Mouse (Mus musculus): Measurements from ENCODE around the gene Foxf1. TPM values are rescaled to one million over a fixed set of nuclear protein-coding genes. Genes with fewer than 3 reads are reported as not detected.
A peak's percentile ranks its signal among the peaks of the same experiment; 100 is the strongest.

Foxf1 gene
- polyA plus RNA-seq (2015; fragmentation: Nextera tagmentation; extraction: Ambion mirVana) = 1.3 and 1.4 TPM in 2 replicates

DNA sequence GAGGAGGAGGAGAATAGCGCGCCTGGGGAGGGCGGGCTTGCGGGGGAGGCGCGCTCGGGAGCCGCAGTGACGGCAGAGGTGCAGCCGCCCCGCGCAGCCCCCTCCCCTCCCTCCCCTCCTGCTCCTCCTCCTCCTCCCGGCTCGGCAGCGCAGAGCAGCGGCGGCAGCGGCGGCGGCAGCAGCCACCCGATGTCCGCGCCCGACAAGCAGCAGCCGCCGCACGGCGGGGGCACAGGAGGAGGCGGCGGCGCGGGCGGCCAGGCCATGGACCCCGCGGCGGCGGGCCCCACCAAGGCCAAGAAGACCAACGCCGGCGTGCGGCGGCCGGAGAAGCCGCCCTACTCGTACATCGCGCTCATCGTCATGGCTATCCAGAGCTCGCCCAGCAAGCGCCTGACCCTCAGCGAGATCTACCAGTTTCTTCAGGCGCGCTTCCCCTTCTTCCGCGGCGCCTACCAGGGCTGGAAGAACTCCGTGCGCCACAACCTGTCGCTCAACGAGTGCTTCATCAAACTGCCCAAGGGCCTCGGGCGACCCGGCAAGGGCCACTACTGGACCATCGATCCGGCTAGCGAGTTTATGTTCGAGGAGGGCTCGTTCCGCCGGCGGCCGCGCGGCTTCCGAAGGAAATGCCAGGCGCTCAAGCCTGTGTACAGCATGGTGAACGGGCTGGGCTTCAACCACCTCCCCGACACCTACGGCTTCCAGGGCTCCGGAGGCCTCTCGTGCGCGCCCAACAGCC lies at the start of gene Foxf1:
Gene Foxf1, plus strand, starts transcription at position 177 of the 742 bp plus-strand sequence.
- Histone ChIP-seq H3K4me2 (peak within 1 kb of the TSS; percentile 61), H3K4me1 (replicated peaks) (peaks cover 24% of the 10 kb centered on the region), H3K9ac (no peak within 1 kb of the TSS), H3K9me3 (no peaks in the 10 kb centered on the region), H3K36me3 (no peaks in the 10 kb centered on the region), H3K27ac (replicated peaks) (no peak within 1 kb of the TSS), H3K4me3 (peak within 1 kb of the TSS; percentile 35), H3K27me3 (peaks cover 87% of the 10 kb centered on the region)
- ATAC-seq (ENCODE audit: low FRiP score, low read depth) = no peak
- WGBS = under 1% methylated on average over 58 of the region's 83 CpGs

GRCm38 (mm10) chr8:121035611-121036010 lies 48.6 kb upstream of the Foxf1 start:
- no peaks in the 10 kb centered on the region for H3K9me3 ChIP-seq
- WGBS = 79% methylated on average over 8 of the region's 8 CpGs
- H3K36me3 ChIP-seq = no peaks in the 10 kb centered on the region
- no peak overlapping the region for H3K27ac ChIP-seq (replicated peaks)
- H3K27me3 ChIP-seq = no peaks in the 10 kb centered on the region
- ATAC-seq (ENCODE audit: low FRiP score, low read depth) = no peak
- no peak overlapping the region for H3K4me3 ChIP-seq
- no peak overlapping the region for H3K4me2 ChIP-seq
- H3K9ac ChIP-seq = no peak overlapping the region
- H3K4me1 ChIP-seq (replicated peaks) = no peaks in the 10 kb centered on the region

DNA sequence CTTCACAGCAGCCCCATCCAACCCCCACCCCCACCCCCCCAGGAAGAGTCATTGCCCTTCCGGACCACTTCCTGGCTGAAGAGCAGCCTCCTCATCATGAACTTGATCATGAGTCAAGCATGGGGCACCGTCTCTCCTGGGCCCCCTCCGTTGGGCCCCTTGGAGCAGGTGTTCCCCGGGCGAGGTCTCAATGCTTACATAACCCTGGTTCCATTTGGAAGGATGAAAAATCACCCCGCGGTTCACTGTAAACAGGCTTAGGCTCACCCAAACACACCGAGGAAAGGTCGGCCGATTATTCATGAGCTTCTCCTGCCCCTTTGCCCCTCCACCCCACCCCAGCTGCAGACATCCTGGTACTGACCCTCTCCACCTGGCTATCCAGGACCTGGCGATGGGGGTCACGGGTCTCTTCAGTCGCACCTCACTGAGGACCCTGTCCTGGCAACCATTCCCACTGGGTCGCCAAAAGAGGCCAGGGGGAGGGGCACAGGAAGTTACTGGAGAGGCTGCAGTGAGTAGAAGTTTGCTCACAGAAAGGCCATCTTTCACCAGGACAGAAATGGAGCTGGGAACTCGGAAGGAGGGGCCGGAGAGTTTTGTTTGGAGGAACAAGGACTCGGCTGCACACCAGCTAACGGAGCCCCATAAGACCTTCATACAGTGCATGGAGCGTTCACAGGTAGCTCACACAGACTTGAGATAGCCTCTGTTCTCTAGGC lies 40.3 kb upstream of the Foxf1 start:
- Histone ChIP-seq H3K27ac (replicated peaks) (no peak overlapping the region), H3K9ac (no peak overlapping the region), H3K9me3 (no peaks in the 10 kb centered on the region), H3K4me2 (no peak overlapping the region), H3K4me3 (no peak overlapping the region), H3K4me1 (replicated peaks) (no peaks in the 10 kb centered on the region), H3K36me3 (no peaks in the 10 kb centered on the region), H3K27me3 (no peaks in the 10 kb centered on the region)
- no peak for ATAC-seq (ENCODE audit: low FRiP score, low read depth)
- WGBS = 66% methylated on average over 19 of the region's 19 CpGs

DNA sequence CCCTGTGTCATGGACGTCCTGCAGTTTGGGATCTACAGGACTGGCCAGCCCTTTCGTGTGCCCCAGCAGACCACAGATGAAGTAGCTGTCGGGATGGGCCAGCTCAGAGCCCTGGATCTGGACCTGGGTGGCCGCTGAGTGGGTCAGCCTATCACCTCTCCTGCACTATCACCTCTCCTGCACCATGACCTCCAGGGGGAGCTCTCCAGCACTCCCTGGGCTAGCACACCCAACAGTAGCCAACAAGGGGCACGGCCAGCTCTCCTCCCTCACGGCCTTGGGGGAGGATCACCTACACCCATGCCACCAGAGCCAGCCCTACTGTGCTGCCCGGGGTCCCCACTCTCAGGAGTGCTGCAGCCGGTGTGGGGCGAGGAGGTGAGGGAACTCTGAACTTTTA lies 36.7 kb upstream of the Foxf1 start:
- H3K4me1 ChIP-seq (replicated peaks) = no peaks in the 10 kb centered on the region

GRCm38 (mm10) chr8:121058081-121058480 lies 26.1 kb upstream of the Foxf1 start:
- H3K27ac ChIP-seq (replicated peaks) = no peak overlapping the region
- no peak overlapping the region for H3K4me2 ChIP-seq
- H3K4me3 ChIP-seq = no peak overlapping the region
- no peak for ATAC-seq (ENCODE audit: low FRiP score, low read depth)
- H3K9me3 ChIP-seq = no peaks in the 10 kb centered on the region
- no peaks in the 10 kb centered on the region for H3K36me3 ChIP-seq
- peaks cover 10% of the 10 kb centered on the region; the same call in 1 of the 2 replicates for H3K27me3 ChIP-seq
- 39% methylated on average over 9 of the region's 9 CpGs for WGBS
- peaks cover 12% of the 10 kb centered on the region for H3K4me1 ChIP-seq (replicated peaks)
- no peak overlapping the region for H3K9ac ChIP-seq

More for the DNA sequence above, 36.7 kb upstream of the Foxf1 start:
- 74% methylated on average over 9 of the region's 9 CpGs for WGBS
- Histone ChIP-seq H3K9ac (no peak overlapping the region), H3K4me3 (no peak overlapping the region), H3K27ac (replicated peaks) (no peak overlapping the region), H3K9me3 (no peaks in the 10 kb centered on the region), H3K4me2 (no peak overlapping the region), H3K27me3 (no peaks in the 10 kb centered on the region), H3K36me3 (no peaks in the 10 kb centered on the region)
- ATAC-seq (ENCODE audit: low FRiP score, low read depth) = no peak

GRCm38 (mm10) chr8:121059098-121059497 lies 25.1 kb upstream of the Foxf1 start:
- H3K9me3 ChIP-seq = no peaks in the 10 kb centered on the region
- no peak overlapping the region for H3K9ac ChIP-seq
- peaks cover 15% of the 10 kb centered on the region for H3K4me1 ChIP-seq (replicated peaks)
- H3K36me3 ChIP-seq = no peaks in the 10 kb centered on the region
- no peak overlapping the region for H3K27ac ChIP-seq (replicated peaks)
- no peak overlapping the region for H3K4me3 ChIP-seq
- ATAC-seq (ENCODE audit: low FRiP score, low read depth) = peak; percentile 81
- peaks cover 10% of the 10 kb centered on the region; the same call in 1 of the 2 replicates for H3K27me3 ChIP-seq
- no peak overlapping the region for H3K4me2 ChIP-seq
- whole genome bisulfite sequencing = 49% methylated on average over 7 of the region's 7 CpGs

DNA sequence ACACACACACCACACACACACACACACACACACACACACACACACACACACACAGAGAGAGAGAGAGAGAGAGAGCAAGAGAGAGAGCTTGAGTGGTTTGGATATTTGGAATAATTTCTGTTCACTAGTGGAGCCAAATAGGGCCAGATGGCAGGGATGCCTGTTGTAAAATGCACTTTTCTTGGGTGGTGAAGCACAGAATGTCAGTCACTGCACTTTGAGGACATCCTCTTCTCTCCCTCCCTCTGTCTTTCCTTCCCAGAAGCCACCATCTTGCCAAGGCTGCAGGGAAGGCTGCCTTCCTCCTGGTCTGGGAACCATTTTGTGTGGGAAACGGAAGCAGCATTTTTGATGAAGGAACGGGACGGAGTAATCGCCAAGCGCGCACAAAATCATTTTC lies 21.7 kb upstream of the Foxf1 start:
- Histone ChIP-seq H3K36me3 (no peaks in the 10 kb centered on the region), H3K27ac (replicated peaks) (peak overlapping the region; percentile 16; the same call in 1 of the 2 replicates), H3K9me3 (no peaks in the 10 kb centered on the region), H3K9ac (no peak overlapping the region), H3K4me1 (replicated peaks) (peaks cover 15% of the 10 kb centered on the region), H3K4me3 (no peak overlapping the region), H3K4me2 (no peak overlapping the region), H3K27me3 (peaks cover 16% of the 10 kb centered on the region)
- WGBS = 60% methylated on average over 6 of the region's 6 CpGs
- no peak for ATAC-seq (ENCODE audit: low FRiP score, low read depth)

DNA sequence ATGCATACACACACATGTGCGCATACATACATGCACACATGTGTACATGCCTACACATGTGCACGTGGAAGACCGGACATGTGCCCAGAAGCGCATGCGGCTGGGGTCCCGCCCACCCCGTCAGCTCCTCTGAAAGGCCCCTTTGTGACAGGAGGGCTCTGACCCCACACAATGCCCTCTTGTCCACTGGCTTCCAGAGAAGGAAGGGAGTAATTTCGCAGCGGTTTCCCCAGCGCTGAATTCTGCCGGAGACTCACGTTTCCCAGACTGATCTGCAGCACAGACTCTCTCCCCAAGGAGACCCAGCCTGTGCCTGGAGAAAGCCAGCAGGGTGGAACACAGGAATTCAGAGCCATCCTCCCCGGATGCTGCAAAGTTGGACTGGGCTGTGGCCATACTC lies 20.5 kb upstream of the Foxf1 start:
- Histone ChIP-seq H3K27ac (replicated peaks) (no peak overlapping the region), H3K36me3 (no peaks in the 10 kb centered on the region), H3K27me3 (peaks cover 15% of the 10 kb centered on the region), H3K4me1 (replicated peaks) (peaks cover 12% of the 10 kb centered on the region), H3K4me3 (no peak overlapping the region), H3K9me3 (no peaks in the 10 kb centered on the region), H3K9ac (no peak overlapping the region), H3K4me2 (no peak overlapping the region)
- 30% methylated on average over 13 of the region's 13 CpGs for WGBS
- ATAC-seq (ENCODE audit: low FRiP score, low read depth) = no peak

DNA sequence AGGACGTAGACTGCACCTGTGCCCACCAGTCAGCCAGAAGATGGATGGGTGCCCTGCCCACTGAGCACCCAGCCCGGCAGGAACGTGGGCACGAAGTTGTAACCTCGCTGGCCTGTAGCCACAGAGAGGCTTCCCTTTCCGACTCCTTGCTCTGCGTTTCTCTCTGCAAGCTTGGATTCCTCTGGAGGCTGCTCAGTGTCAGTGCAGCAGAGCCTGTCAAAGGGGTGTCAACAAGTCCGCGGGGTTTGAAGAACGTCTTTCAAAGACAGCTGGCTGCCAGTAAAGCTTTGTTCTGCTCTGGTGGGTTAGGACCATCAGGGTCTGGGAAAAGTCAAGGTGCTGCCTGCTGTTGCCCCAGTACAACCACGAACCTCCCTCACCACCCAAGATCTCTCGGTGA lies 12.7 kb upstream of the Foxf1 start:
- no peak overlapping the region for H3K4me2 ChIP-seq
- no peak; the same call in 1 of the 2 replicates for ATAC-seq (ENCODE audit: low FRiP score, low read depth)
- H3K9ac ChIP-seq = no peak overlapping the region
- H3K4me3 ChIP-seq = no peak overlapping the region
- H3K9me3 ChIP-seq = no peaks in the 10 kb centered on the region
- H3K4me1 ChIP-seq (replicated peaks) = 0 out of 2 replicates have a peak, but pooled peaks cover 4% of the 10 kb centered on the region
- H3K27me3 ChIP-seq = peaks cover 78% of the 10 kb centered on the region
- 2% methylated on average over 12 of the region's 12 CpGs for WGBS
- H3K27ac ChIP-seq (replicated peaks) = no peak overlapping the region
- no peaks in the 10 kb centered on the region for H3K36me3 ChIP-seq

DNA sequence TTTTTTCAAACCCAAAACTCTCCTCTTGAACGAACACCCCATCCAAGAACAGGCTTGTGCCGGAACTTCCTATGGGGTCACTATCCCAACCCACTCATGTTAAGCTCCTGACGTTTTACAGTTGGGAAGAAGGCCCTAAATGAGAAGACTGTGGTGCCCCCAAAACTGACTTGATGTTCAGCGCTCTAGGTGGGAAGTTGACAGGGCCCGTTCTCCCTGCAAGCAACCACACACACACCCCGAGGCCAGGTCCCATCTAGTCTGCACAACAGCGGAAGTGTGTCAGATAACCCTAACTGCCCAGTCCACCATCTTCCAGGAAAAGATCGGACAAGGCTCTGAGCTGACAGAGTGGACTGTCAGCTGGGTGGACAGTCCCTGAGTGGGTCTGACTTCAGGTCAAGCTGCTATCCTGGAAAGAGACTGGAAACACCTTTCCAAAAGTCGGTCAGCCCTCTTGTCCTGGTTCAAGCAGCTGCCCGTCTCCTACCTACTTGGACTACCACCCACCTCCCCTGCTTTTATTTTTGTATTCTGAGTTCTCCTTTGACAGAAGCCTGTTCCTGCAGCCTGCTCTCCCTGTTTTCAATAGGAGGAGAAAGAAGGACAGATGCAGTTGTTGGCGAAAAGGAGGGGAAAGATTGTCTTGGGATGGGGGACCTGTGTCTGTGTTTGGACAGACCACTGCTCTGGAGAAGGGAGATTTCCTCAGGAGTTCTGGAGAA lies 11.6 kb upstream of the Foxf1 start:
- Histone ChIP-seq H3K9me3 (no peaks in the 10 kb centered on the region), H3K36me3 (no peaks in the 10 kb centered on the region), H3K9ac (no peak overlapping the region), H3K27me3 (peaks cover 85% of the 10 kb centered on the region), H3K4me1 (replicated peaks) (0 out of 2 replicates have a peak, but pooled peaks cover 4% of the 10 kb centered on the region), H3K27ac (replicated peaks) (no peak overlapping the region), H3K4me2 (no peak overlapping the region), H3K4me3 (no peak overlapping the region)
- no peak for ATAC-seq (ENCODE audit: low FRiP score, low read depth)
- WGBS = 8% methylated on average over 11 of the region's 11 CpGs

GRCm38 (mm10) chr8:121073174-121074107 lies 10.7 kb upstream of the Foxf1 start:
- Histone ChIP-seq H3K4me2 (no peak overlapping the region), H3K36me3 (no peaks in the 10 kb centered on the region), H3K27ac (replicated peaks) (no peak overlapping the region), H3K27me3 (peaks cover 92% of the 10 kb centered on the region), H3K4me3 (no peak overlapping the region), H3K4me1 (replicated peaks) (0 out of 2 replicates have a peak, but pooled peaks cover 4% of the 10 kb centered on the region), H3K9me3 (no peaks in the 10 kb centered on the region), H3K9ac (no peak overlapping the region)
- WGBS = under 1% methylated on average over 48 of the region's 48 CpGs
- ATAC-seq (ENCODE audit: low FRiP score, low read depth) = no peak

Data from hindbrain, embryonic 15.5 days (tissue).